Mouse (Mus musculus) kidney, embryonic 16.5 days (tissue): ENCODE measurements around the gene Adrb1. TPM values are rescaled to one million over a fixed set of nuclear protein-coding genes. Genes with fewer than 3 reads are reported as not detected.
"Not testable (repeated sequence)": the region's sequence is repeated elsewhere in the genome, so short reads cannot be mapped to it uniquely, and the experiment has no call there.

ENCODE experiments used
- ATAC-seq: fragments of 200-750 bp; cut with Nextera tagmentation; 2 replicates; pipeline ENCODE4 v1.8.0; 2017; ENCODE audit warnings: moderate TSS enrichment; ENCODE audit not compliant: low FRiP score, low TSS enrichment
- H3K27ac ChIP-seq: fragments of 300-500 bp; sonication (generic); 2 replicates; pipeline ENCODE4 v1.5.1; 2014; ENCODE audit warnings: low read length
- H3K27me3 ChIP-seq: fragments of 300-500 bp; sonication (generic); 2 replicates; pipeline ENCODE4 v1.6.1; 2014; ENCODE audit warnings: low read length, control low read depth, mixed read lengths; ENCODE audit not compliant: insufficient read depth
- H3K36me3 ChIP-seq: fragments of 300-500 bp; sonication (generic); 2 replicates; pipeline ENCODE4 v1.6.1; 2014; ENCODE audit warnings: low read length, control low read depth, mixed read lengths; ENCODE audit not compliant: insufficient read depth
- H3K4me1 ChIP-seq: fragments of 300-500 bp; sonication (generic); 2 replicates; pipeline ENCODE4 v1.6.1; 2014; ENCODE audit warnings: low read length, control low read depth, mixed read lengths; ENCODE audit not compliant: insufficient read depth
- H3K4me2 ChIP-seq: fragments of 300-500 bp; sonication (generic); replicated peaks from 2 replicates; pipeline ENCODE4 v1.6.1; 2014; ENCODE audit warnings: low read depth, low read length
- H3K4me3 ChIP-seq: fragments of 300-500 bp; sonication (generic); 2 replicates; pipeline ENCODE4 v1.5.1; 2014; ENCODE audit warnings: mild to moderate bottlenecking, low read length
- H3K9ac ChIP-seq: fragments of 300-500 bp; sonication (generic); replicated peaks from 2 replicates; pipeline ENCODE4 v1.6.1; 2014; ENCODE audit warnings: low read length
- H3K9me3 ChIP-seq: fragments of 300-500 bp; sonication (generic); 2 replicates; pipeline ENCODE4 v1.6.1; 2016; ENCODE audit warnings: low read length, control low read depth
- WGBS: fragments of 180-500 bp; shearing (Covaris S2); extraction: QIAGEN DNeasy Blood & Tissue Kit; methylation state at CpG from one replicate; pipeline ENCODE4 v1.1.7; 2014; 5-methylcytosine and 5-hydroxymethylcytosine counted together
- polyA plus RNA-seq: library from polyadenylated mRNA; unstranded; fragments of >200 nt; fragmentation: Nextera tagmentation; extraction: Ambion mirVana; gene quantifications from 2 replicates; pipeline ENCODE4 v1.2.1, GENCODE M21; 2015

Adrb1 gene
- polyA plus RNA-seq, 1 experiment from 2014 or later, result 0.06 TPM

DNA sequence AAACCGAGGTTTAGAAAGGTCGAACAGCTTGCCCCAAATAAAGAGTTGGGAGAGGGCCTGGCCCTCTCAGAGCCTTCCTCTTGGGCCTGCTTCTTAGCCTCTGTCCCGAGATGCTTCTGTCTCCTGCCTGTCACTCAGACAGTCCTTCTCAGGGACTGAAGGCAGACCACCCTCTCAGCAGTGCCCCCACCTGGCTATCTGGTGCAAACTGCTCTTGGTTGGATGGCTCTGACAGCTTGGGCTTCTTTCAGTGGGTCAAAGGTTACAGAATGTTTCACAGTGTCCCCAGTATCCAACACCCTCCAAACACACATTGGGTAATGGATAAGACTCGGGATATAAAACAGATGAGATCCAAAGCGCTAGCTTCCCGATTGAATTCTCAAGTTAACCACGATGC, 23.1 kb downstream of the Adrb1 start:
- H3K4me2 ChIP-seq, result no peak overlapping the region
- no peaks in the 10 kb centered on the region for H3K27me3 ChIP-seq
- 80% methylated on average over 7 of the region's 7 CpGs for WGBS
- no peak for ATAC-seq
- H3K9me3 ChIP-seq, result no peaks in the 10 kb centered on the region
- no peaks in the 10 kb centered on the region for H3K36me3 ChIP-seq
- H3K4me3 ChIP-seq, result no peak overlapping the region
- H3K4me1 ChIP-seq, result peaks cover 23% of the 10 kb centered on the region; the same call in 1 of the 2 replicates
- H3K9ac ChIP-seq, result no peak overlapping the region
- no peak overlapping the region for H3K27ac ChIP-seq

DNA sequence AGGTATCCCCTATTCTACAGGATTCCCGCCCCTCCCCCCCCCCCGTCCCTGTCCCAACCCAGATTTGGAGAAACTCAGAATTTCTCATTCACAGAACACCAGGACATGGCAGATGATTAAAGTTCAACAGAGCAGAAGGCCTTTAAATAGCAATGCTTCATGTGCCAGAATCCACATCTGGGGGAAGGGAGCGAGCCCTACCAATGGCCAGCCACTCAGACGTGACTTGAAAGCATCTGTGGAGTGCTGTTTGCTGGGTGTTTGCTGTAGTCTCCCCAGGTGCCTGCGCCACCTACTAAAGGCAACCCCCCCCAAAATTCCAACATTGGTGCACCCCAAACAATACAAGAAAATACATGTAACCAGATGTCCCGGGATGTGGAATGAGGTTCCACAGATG, 23.5 kb downstream of the Adrb1 start:
- Histone ChIP-seq H3K4me2 (no peak overlapping the region), H3K9ac (no peak overlapping the region), H3K4me3 (no peak overlapping the region), H3K9me3 (no peaks in the 10 kb centered on the region), H3K27me3 (no peaks in the 10 kb centered on the region), H3K36me3 (no peaks in the 10 kb centered on the region), H3K4me1 (peaks cover 24% of the 10 kb centered on the region; the same call in 1 of the 2 replicates), H3K27ac (no peak overlapping the region)
- 69% methylated on average over 6 of the region's 6 CpGs for WGBS
- ATAC-seq, result no peak

GRCm38 (mm10) chr19:56746618-56747017, 24.6 kb downstream of the Adrb1 start:
- Histone ChIP-seq H3K9me3 (no peaks in the 10 kb centered on the region), H3K27ac (no peak overlapping the region), H3K4me3 (no peak overlapping the region), H3K9ac (no peak overlapping the region), H3K36me3 (no peaks in the 10 kb centered on the region), H3K4me2 (no peak overlapping the region), H3K27me3 (no peaks in the 10 kb centered on the region), H3K4me1 (peaks cover 24% of the 10 kb centered on the region; the same call in 1 of the 2 replicates)
- no peak for ATAC-seq
- WGBS, result 90% methylated on average over 9 of the region's 9 CpGs

GRCm38 (mm10) chr19:56747878-56748277, 25.9 kb downstream of the Adrb1 start:
- Histone ChIP-seq H3K4me2 (no peak overlapping the region), H3K4me3 (no peak overlapping the region), H3K36me3 (no peaks in the 10 kb centered on the region), H3K27me3 (no peaks in the 10 kb centered on the region), H3K9ac (no peak overlapping the region), H3K4me1 (peaks cover 24% of the 10 kb centered on the region; the same call in 1 of the 2 replicates), H3K27ac (no peak overlapping the region), H3K9me3 (no peaks in the 10 kb centered on the region)
- 51% methylated on average over 10 of the region's 10 CpGs for WGBS
- peak; percentile 39; the same call in 1 of the 2 replicates for ATAC-seq

DNA sequence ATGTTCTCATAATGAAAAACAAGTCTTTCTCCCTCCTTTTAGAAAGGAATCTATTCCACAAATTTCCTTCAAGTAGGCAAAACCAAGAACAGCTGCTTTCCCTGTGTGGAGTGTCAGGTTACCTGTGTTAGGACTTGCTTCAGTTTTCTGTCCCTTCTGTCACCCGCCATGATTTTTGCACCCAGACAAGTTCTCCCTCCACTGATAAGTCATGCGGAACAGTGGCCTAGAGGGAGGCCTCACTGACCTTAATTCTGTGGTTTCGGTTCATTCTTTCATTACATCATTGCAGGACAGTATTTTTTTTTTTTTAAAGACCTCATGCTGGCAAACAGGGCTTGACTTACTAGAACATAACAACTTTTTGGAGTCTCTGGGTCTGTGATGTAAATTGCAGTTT, 27.3 kb downstream of the Adrb1 start:
- Histone ChIP-seq H3K9me3 (no peaks in the 10 kb centered on the region), H3K4me1 (peaks cover 24% of the 10 kb centered on the region; the same call in 1 of the 2 replicates), H3K36me3 (no peaks in the 10 kb centered on the region), H3K4me3 (no peak overlapping the region), H3K4me2 (no peak overlapping the region), H3K27ac (peak overlapping the region; percentile 37; the same call in 1 of the 2 replicates), H3K27me3 (no peaks in the 10 kb centered on the region), H3K9ac (no peak overlapping the region)
- ATAC-seq, result peak; percentile 63; the same call in 1 of the 2 replicates
- WGBS, result 23% methylated on average over 3 of the region's 3 CpGs

DNA sequence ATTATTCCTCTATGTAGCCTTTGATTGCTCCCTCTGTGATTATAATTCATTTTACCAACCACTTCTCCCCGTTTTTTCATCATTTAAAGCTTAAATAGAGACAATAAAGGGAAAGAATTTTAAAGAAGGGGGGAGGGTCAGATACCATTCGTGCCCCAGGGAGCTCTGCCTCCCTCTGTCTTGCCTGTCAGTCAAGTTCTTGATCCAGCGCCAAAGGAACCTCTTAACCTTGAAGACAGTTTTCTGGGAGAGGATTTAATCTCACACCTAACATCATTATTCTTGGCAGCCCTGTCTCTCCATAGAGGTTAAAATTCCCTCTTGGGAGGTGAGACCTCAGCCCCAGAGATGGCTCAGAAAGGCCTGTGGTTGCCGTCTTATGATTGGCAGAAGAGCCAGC, 28.7 kb downstream of the Adrb1 start:
- Histone ChIP-seq H3K27me3 (no peaks in the 10 kb centered on the region), H3K9ac (no peak overlapping the region), H3K9me3 (no peaks in the 10 kb centered on the region), H3K36me3 (no peaks in the 10 kb centered on the region), H3K4me1 (peaks cover 16% of the 10 kb centered on the region; the same call in 1 of the 2 replicates), H3K4me2 (no peak overlapping the region), H3K27ac (no peak overlapping the region), H3K4me3 (no peak overlapping the region)
- WGBS, result 51% methylated on average over 4 of the region's 4 CpGs
- no peak for ATAC-seq

- not testable (repeated sequence) for H3K4me2 ChIP-seq, H3K4me1 ChIP-seq, H3K27me3 ChIP-seq, H3K36me3 ChIP-seq, H3K4me3 ChIP-seq, H3K27ac ChIP-seq, H3K9me3 ChIP-seq, ATAC-seq, H3K9ac ChIP-seq
- WGBS, result 97% methylated on average over 2 of the region's 2 CpGs
Observed at GRCm38 (mm10) chr19:56754456-56754855, 32.5 kb downstream of the Adrb1 start.

- no peaks in the 10 kb centered on the region for H3K27me3 ChIP-seq
- no peak overlapping the region for H3K9ac ChIP-seq
- WGBS, result 77% methylated on average over 10 of the region's 10 CpGs
Observed at GRCm38 (mm10) chr19:56756412-56756811, 34.4 kb downstream of the Adrb1 start.

DNA sequence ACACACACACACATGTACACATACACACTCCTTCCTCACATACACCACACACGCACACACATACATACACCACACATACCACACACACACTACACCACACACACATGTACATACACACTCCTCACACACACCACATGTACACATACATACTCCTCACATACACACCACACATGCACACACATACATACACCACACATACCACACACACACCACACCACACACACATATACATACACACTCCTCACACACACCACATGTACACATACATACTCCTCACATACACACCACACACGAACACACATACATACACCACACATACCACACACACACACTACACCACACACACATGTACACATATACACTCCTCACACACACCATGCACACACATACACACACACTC, 36.3 kb downstream of the Adrb1 start:
- H3K9ac ChIP-seq, result no peak overlapping the region
- H3K27ac ChIP-seq, result no peak overlapping the region
- H3K4me2 ChIP-seq, result no peak overlapping the region
- H3K9me3 ChIP-seq, result no peaks in the 10 kb centered on the region
- no peak overlapping the region for H3K4me3 ChIP-seq
- ATAC-seq, result no peak; the same call in 1 of the 2 replicates
- H3K36me3 ChIP-seq, result no peaks in the 10 kb centered on the region
- no peaks in the 10 kb centered on the region for H3K4me1 ChIP-seq
- 94% methylated on average over 2 of the region's 2 CpGs for WGBS
- no peaks in the 10 kb centered on the region for H3K27me3 ChIP-seq

More at GRCm38 (mm10) chr19:56756412-56756811, 34.4 kb downstream of the Adrb1 start:
- Histone ChIP-seq H3K36me3 (no peaks in the 10 kb centered on the region), H3K4me2 (no peak overlapping the region), H3K9me3 (no peaks in the 10 kb centered on the region), H3K4me3 (no peak overlapping the region), H3K4me1 (no peaks in the 10 kb centered on the region), H3K27ac (no peak overlapping the region)
- no peak for ATAC-seq

GRCm38 (mm10) chr19:56759740-56760139, 37.7 kb downstream of the Adrb1 start:
- no peak overlapping the region for H3K4me3 ChIP-seq
- no peak overlapping the region for H3K4me2 ChIP-seq
- H3K27ac ChIP-seq, result no peak overlapping the region
- H3K36me3 ChIP-seq, result no peaks in the 10 kb centered on the region
- no peaks in the 10 kb centered on the region for H3K9me3 ChIP-seq
- no peaks in the 10 kb centered on the region for H3K4me1 ChIP-seq
- H3K9ac ChIP-seq, result no peak overlapping the region
- 91% methylated on average over 4 of the region's 4 CpGs for WGBS
- ATAC-seq, result no peak
- H3K27me3 ChIP-seq, result no peaks in the 10 kb centered on the region
